Mouse (Mus musculus) layer of hippocampus, adult 9-10 months (tissue): ENCODE results near the gene Nudcd2.
"Not testable (repeated sequence)": the region's sequence is repeated elsewhere in the genome, so short reads cannot be mapped to it uniquely, and the experiment has no call there.

Experiments
- DNase-seq: peaks from one replicate; pipeline ENCODE4 v3.0.0; 2022; ENCODE audit warnings: low spot score

Gene Nudcd2

GRCm38 (mm10) chr11:40733339-40734174 is at the start of gene Nudcd2, which contains the start of gene Hmmr:
TSS of gene Nudcd2 (plus strand) at chr11:40733667.
TSS of gene Hmmr (minus strand) at chr11:40733422.
- DNase-seq, result peak; percentile 91

GRCm38 (mm10) chr11:40690444-40691127 is 42.9 kb upstream of the Nudcd2 start:
- DNase-seq, result no peak

- DNase-seq, result no peak
These were observed 41.4 kb upstream of the Nudcd2 start for GRCm38 (mm10) chr11:40692101-40692509.

GRCm38 (mm10) chr11:40692511-40693365 is 40.7 kb upstream of the Nudcd2 start:
- DNase-seq, result peak; percentile 71

GRCm38 (mm10) chr11:40693366-40693951 is 40.0 kb upstream of the Nudcd2 start:
- no peak for DNase-seq

GRCm38 (mm10) chr11:40694311-40695087 is 39.0 kb upstream of the Nudcd2 start:
- no peak for DNase-seq

GRCm38 (mm10) chr11:40695103-40695502 is 38.4 kb upstream of the Nudcd2 start, which contains the start of gene Mat2b:
TSS of gene Mat2b (minus strand) at chr11:40695203.
- DNase-seq, result no peak

- DNase-seq, result not testable (repeated sequence)
These were observed 23.6 kb upstream of the Nudcd2 start for GRCm38 (mm10) chr11:40709899-40710298.

- DNase-seq, result no peak
These were observed 19.6 kb upstream of the Nudcd2 start for GRCm38 (mm10) chr11:40713858-40714257.

- DNase-seq, result no peak
These were observed 17.9 kb upstream of the Nudcd2 start for GRCm38 (mm10) chr11:40715524-40715923.

GRCm38 (mm10) chr11:40718324-40718723 is 15.1 kb upstream of the Nudcd2 start:
- DNase-seq, result no peak

GRCm38 (mm10) chr11:40732997-40733338 is 499 bp upstream of the Nudcd2 start:
- DNase-seq, result no peak

- DNase-seq, result no peak
These were observed 835 bp downstream of the Nudcd2 start for GRCm38 (mm10) chr11:40734251-40734752.

GRCm38 (mm10) chr11:40737369-40737768 is 3.9 kb downstream of the Nudcd2 start:
- no peak for DNase-seq

GRCm38 (mm10) chr11:40741605-40742262 is 8.3 kb downstream of the Nudcd2 start:
- no peak for DNase-seq

GRCm38 (mm10) chr11:40744348-40744747 is 10.9 kb downstream of the Nudcd2 start:
- DNase-seq, result no peak

GRCm38 (mm10) chr11:40746361-40746760 is 12.9 kb downstream of the Nudcd2 start:
- no peak for DNase-seq

- DNase-seq, result no peak
These were observed 14.2 kb downstream of the Nudcd2 start for GRCm38 (mm10) chr11:40747716-40748115.

- no peak for DNase-seq
These were observed 20.4 kb downstream of the Nudcd2 start for GRCm38 (mm10) chr11:40753836-40754235.

GRCm38 (mm10) chr11:40754664-40755107 is 21.2 kb downstream of the Nudcd2 start:
- DNase-seq, result no peak
